ENCODE assay signal across 8 mouse cellular contexts in the genomic region with DNA sequence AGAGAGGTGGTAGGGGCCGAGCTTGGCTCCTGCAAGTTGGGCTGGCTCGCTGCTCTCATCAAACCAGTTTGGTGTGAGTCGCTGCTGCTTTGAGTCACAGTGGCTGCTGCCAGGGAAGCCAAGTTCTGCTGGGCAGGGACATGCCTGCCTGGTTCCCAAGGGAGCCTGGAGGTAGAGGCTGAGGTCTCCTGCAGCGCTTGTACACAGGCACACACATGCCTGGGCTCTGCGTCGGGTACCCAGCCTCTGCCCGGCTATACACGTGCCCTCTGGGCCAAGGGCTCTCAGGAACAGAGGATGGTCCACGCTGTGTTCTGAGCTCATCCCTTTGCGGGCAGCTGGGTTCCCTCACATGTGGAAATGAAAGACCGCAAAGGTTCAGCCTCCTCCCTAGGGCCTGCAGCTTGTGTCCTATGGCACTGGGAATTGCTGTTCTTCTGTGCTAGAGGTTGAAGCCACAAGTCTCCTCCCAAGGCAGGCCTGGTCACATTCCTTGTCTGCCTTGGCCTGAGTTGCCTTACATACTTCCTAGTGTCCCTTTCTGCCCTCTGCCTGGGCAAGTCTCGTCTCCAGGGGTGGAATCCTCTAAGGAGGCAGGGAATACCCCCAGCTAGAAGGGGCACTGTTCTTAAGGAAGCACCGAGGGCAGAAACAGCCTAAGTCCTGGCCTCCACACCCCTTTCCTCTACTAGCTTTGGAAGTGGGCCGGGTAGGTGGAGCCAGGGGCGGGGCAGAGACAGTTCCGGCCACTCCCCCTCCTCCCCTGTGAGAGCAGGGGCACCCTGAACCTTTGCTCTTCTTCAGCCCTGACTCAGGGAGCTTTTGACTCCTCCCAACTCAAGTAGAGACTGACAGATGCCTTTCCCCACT. TPM values are rescaled to one million over a fixed set of nuclear protein-coding genes. Genes with fewer than 3 reads are reported as not detected.
DNase-seq lines count a peak whose midpoint lies in the region.

No protein-coding gene starts in this region.

- DNase-seq in spleen, adult 18-20 months: peak; percentile 33 to 43
- no peak for DNase-seq in spleen, adult 12 weeks (ENCODE audit: low spot score)
- DNase-seq in embryo, embryonic 11 days: peak; percentile 63
- DNase-seq in heart, postnatal 36 days: peak; percentile 68 to 75
- DNase-seq in liver: peak; percentile 74
- peak; percentile 66 for DNase-seq in ovary, postnatal 14 days (ENCODE audit: low spot score)
- DNase-seq in cerebellum, adult 9-11 months: no peak
- DNase-seq in left cerebral cortex, postnatal 36 days (ENCODE audit: low spot score in 2 of 2): no peak

- intact Hi-C loops in heart, postnatal 36 days (cut with DNase I): no loop called here
- intact Hi-C loops in left cerebral cortex, postnatal 36 days (cut with DNase I): no loop called here

RNA-seq across cellular contexts. Expression of a gene that starts 2.8 kb away (rescaled TPM):
- not detected for total RNA-seq in heart, postnatal 36 days (2021)
- total RNA-seq in left cerebral cortex, postnatal 36 days (2021): under 1 TPM; 0.11 to 0.30 TPM

RNA-seq across cellular contexts. Expression of a gene that starts 28.7 kb away (rescaled TPM):
- total RNA-seq in heart, postnatal 36 days (2021): 10 to 100 TPM; 59.6 to 63.7 TPM
- 10 to 100 TPM; 11.1 to 11.8 TPM for total RNA-seq in left cerebral cortex, postnatal 36 days (2021)

RNA-seq across cellular contexts. Expression of a gene that starts 57.4 kb away (rescaled TPM):
- total RNA-seq in heart, postnatal 36 days (2021): 1 to 10 TPM in 1 of 2 experiments, under 1 TPM in 1; 0.46 to 1.1 TPM
- 1 to 10 TPM; 2.4 to 2.9 TPM for total RNA-seq in left cerebral cortex, postnatal 36 days (2021)

Comparison
In these comparisons a context has a peak if more than half of its experiments do, and no peak if none do; other contexts are left out.
1. DNase-seq: peak in spleen, adult 18-20 months (2 of 2), embryo, embryonic 11 days (single experiment), heart, postnatal 36 days (2 of 2), liver (single experiment) and ovary, postnatal 14 days (single experiment); none in spleen, adult 12 weeks (single experiment), cerebellum, adult 9-11 months (single experiment) and left cerebral cortex, postnatal 36 days (0 of 2).
2. RNA of a gene that starts 28.7 kb away (total RNA-seq): 59.6 to 63.7 TPM in heart, postnatal 36 days; 11.1 to 11.8 TPM in left cerebral cortex, postnatal 36 days; every median in the first group is over 4 times any median in the second.